Mouse (Mus musculus): Measurements from ENCODE around the gene Krt84.
"Not testable (repeated sequence)": the region's sequence is repeated elsewhere in the genome, so short reads cannot be mapped to it uniquely, and the experiment has no call there.

Gene Krt84

DNA sequence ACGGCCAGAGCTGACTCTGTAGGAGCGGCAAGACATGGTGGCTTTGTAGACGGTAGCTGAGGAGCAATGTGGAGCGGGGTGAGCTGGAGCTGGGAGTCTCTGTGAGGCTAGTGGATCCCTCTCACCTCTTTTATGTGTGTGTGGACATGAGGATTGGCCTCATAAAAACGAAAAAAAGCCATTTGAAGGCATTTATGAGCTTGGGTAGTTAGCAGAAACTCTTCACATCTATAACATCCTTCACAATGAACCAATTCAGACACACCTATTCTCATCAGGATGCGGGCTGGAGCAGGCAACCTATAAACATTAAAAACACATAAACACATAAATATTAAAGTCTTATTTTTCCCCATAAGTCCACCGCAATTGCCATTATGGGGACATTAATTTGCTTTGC lies at the start of gene Krt84:
Krt84 (minus strand) TSS at position 101 of the 400 bp plus-strand sequence.
- no peak for DNase-seq

DNA sequence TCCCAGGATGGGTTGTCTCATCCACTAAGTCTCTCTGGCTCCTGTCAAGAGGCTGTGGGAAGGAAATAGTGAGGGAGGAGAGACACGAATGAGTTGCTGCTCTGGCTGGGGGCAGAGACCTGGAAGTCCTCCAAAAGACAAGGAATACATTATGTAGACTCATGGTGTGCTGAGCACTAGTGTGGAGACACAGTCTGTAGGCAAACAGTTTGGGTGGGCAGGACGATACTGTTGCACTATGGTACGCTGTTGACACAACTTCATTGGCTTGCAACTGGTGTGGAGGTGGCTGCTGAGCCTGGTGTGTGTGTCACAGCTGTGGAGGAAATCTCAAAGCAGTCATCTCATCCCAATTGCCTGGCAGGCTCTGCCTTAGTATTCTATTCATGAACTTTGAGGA lies 49.1 kb upstream of the Krt84 start:
- no peak for DNase-seq

DNA sequence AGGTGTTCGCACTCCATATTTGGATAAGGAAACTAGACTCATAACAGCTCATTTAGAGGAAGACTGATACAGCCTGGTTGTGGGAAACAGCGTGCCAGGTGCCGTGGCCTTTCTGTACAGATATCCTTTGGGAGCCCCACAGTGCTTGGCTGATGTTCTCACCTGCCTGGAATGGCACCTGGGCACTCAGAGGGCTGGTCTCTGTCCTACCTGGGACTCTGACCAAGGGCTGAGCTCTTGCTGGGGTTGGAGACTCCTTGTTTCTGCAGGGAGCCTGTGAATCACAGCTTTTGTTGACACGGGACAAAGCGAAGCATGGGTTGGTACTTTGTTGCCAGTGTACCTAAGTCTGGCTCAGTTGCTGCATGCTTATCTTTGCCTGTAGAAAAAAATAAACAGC lies 42.9 kb upstream of the Krt84 start:
- no peak for DNase-seq

DNA sequence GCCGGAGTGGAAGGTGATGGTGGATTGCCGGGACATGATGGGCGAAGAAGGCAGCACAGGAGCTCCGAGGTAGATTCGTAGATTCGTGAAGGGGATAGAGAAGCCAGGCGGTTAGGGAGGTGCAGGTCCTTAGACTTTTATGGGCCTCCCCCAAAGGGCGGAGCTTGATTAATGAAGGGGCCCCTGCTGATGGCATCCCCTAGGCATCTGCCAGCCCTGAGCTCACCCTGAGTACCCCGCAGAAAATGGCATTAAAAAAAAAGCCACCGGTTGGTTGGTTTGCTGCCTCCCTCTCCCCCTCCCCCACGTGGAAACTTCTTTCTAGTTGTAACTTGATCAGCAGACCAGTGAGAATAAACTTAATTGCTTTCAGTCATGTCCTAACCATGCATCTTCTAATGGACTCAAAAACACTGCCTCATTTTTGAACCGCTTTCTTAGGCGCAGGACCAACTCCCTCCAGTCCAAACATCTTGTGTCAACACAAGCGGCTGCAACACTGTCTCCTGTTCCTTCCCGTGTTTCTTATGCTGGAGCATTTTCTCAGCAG lies 41.3 kb upstream of the Krt84 start, which contains the start of gene Krt75:
Krt75 (minus strand) TSS at position 109 of the 550 bp plus-strand sequence.
- no peak for DNase-seq

DNA sequence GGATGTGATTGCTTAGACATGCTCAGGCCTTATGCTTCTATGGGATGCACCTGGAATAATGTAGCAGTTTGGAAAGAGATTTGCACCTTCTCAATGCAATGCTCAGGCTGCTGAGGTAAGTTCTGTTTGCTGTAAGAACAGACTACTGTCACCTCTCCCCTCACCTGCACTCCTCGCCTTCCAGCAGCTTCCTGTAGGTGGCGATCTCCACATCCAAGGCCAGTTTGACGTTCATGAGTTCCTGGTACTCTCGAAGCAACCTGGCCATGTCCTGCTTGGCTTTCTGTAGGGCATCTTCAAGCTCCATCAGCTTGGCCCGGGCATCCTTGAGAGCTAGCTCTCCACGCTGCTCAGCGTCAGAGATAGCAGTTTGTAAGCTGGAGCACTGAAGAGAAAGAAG lies 35.2 kb upstream of the Krt84 start:
- peak; percentile 3 for DNase-seq

DNA sequence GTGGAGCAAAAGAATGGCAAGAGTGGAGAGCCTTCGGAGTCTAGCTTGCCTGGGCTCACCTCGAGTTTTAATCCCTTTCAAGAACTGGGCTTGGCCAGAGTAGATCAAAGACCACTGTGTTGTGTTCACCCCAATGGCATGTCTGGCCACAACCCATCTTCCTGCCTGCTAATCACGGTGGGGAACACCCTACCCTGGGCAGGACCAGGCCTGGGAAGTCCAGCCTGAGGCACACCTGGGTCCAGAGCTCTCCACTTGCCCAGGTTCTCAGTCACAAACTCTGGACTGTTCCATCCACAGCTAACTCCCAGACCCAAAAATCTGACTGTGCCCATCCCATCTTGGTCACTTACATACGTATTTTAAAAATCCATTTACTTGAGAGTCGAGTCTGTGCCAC lies 30.2 kb upstream of the Krt84 start, which contains the start of gene Krt90:
Krt90 (minus strand) TSS at position 101 of the 400 bp plus-strand sequence.
- DNase-seq: no peak

DNA sequence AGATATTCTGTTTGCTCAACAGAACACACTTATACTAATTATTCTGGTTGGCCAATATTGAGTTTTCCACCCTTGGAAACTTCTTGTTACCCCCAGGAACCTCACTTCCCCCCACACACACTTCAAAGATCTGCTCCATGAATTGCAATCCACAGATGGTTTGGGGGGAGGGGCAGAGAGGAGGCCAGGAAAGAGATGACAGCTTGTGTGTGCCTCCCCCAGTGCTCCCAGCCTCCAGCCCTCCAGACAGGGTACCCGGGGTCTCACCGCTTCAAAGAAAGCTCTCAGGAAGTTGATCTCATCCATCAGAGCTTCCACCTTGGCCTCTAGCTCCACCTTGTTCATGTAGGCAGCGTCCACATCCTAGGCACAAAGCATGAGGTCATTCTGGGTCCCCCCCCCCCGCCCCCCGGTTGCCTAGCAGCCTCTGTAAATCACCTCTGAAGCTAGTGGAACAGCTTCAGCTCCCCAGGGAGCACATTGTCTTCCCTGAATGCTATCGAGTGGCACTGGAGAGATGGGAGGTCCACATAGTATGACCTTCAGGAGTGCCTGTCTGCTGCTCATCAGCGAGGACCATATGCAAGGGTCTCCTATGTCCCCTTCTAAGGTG lies 25.5 kb upstream of the Krt84 start:
- no peak for DNase-seq

DNA sequence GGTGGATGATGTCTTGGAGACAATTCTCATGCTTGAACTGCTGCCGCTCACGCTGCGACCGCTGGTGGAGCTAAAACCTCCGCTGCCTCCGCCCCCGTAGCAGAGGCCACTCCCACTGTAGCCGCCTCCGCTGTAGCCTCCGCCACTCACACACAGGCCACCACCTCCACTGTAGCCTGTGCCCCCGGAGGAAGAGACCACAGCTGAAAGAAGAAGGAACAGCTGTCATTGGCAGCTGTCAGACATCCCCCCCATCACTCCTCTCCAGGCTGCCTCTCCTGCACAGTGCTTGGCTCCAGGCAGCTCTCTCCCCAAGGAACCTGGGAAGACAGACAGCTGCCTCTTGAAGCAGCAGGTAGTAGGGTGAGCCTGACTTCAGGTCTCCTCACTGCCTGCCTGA lies 20.5 kb upstream of the Krt84 start:
- DNase-seq: no peak

DNA sequence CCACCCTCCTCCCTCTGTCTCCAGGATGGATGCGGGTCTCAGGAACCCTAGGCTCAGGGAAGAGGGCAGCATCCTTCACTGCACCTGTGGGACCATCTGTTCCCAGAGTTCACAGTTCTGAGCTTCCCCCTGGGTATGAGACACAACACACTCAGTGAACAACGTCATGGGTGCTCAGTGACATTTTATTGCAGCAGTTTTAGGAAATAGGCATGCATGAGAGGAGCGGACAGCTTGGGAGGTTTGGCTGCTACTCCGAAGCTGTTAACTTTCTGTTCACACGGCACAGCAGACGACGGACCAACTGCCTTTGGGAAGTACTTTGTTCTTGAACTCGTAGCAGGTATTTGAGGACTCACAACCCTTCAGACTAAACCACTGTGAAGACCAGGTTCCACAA lies 19.6 kb upstream of the Krt84 start:
- DNase-seq: no peak

DNA sequence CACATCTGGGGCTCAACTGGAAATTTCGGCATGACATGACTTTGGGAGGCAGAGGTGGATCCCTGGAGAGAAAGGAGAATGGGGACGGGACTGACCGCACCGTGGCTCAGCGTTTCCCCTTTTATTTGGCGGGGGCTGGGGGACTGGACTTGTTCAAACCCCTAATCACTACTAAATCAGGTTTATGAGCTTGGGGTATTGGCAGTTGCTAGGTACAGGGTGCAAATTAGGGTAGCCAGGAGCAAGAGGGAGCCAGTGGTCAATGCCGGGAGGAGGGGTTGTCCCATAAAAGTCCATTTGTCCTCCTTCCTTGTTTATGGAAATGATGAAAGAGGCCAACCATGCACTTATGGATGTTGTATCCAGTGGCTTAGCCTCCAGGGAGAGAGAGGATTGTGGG lies 17.9 kb upstream of the Krt84 start, which contains the start of gene Krt82:
Krt82 (minus strand) TSS at position 101 of the 400 bp plus-strand sequence.
- no peak for DNase-seq

DNA sequence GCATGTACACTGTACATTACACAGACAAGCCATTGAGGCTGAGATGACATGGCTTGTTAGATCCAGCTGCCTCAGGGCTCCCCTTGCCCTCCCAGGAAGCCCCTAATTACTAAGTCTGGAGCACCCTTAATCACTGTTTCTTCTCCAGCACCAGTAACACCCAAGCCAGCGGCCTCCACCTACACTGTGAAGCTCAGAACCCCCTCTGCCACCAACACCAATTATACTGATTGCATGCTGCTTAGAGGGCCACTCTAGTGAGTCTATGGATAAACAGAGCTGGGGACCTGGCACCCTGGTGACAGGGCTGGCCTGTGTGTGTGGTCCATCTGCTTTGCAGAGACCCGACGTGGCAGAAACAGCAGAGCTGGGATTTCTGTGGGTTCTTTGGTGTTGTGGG lies 11.9 kb upstream of the Krt84 start:
- no peak for DNase-seq

DNA sequence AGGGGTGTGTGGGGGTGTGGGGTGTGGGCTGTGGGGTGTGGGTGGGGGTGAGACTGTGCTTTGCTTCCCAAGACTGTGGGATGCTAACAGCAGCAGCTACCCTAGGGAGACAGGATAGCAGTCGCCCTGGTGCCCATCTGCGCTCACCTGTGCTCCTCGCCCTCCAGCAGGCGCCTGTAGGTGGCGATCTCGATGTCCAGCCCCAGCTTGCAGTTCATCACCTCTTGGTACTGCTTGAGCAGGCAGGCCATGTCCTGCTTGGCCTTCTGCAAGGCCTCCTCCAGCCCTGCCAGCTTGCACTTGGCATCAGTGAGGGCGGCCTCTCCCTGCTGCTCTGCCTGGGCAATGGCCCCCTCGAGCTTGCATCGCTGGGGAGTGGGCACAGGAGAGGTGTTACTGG lies 9.9 kb upstream of the Krt84 start:
- DNase-seq: no peak

DNA sequence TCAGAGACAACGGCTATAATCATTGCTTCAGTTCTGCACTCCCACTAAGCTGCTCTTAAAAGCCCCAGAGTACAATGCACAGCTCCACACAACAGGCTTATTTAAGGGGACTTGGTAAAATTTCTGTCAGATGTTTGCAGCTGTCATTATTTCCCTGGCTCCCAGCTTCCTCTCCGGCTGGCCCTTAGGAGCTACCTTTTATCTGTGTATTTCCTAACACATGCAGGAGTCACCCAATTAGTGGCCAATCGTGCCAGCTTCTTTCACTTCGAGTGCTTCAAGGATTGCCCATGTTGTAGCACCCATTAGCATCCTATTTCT lies 5.9 kb upstream of the Krt84 start:
- no peak for DNase-seq

DNA sequence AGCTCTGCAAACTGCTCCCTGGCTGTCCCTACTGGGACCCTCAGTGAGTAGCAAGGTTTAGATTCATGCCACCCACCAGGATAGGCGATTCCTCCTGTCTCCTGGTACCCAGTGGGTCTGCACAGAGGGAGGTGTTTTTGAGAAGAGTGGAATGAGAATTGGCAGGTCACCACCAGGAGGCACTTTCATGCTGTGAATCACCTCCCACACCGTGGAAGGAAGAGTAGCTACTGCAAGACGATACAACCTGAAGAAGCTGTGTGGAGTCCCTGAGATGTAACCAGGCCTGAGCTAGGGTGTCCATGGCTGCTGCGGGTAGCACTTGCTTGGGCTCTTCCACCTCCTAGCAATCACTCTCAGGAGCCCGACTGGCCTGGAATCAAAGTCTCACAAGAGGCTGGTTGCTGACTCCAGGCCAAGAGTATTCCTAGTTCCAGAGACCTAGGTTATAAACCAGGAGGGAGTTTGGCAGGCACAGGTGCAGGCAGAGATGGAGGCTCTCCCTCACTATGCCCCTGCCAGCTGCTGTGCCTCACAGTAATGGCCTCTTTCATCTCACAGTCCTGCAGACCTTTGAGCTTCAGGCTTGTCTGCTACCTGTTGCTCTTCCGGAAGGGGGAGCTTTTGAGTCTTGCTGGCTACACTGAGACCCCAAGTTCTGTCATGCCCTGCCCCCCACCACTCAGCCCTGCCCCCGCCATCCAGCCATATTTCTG lies 5.4 kb upstream of the Krt84 start:
- DNase-seq: no peak

DNA sequence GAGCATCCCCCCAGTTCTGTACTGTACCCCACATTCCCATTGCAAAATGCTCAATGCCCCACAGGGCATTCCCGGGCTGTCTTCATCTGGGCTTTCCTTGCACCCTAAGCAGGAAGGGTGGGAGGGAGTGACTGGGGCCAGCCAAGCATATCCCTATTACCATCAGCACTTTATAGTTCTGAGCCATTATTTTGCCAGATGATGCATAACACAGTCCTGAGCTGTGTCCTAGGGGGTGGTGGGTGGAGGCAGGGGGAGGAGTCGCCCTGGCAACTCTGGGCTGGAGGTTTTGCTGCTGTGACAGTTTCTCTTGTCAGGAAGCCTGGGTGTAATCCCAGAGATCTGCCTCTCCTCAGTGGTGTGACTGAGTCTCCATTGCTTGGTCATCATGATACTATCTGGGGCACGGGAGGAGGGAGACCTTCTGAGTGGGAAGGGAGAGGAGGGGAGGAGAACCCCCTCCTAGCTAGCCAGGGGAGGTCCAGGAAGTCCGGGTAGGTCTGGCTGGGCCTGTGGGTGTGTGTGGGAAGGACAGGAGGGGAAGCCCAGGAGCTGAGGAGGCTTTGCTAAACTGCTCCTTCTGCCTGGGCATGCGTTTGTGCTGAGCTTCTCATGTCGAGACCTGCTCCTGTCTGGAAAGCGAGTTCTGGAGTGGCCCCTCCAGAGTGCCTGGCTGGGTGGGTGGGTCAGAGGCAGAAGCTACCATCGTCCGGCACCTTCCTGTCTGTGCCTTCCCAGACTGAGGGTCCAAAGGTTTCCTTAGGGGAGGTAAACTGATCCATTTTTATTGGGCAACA lies 3.6 kb upstream of the Krt84 start:
- no peak for DNase-seq

DNA sequence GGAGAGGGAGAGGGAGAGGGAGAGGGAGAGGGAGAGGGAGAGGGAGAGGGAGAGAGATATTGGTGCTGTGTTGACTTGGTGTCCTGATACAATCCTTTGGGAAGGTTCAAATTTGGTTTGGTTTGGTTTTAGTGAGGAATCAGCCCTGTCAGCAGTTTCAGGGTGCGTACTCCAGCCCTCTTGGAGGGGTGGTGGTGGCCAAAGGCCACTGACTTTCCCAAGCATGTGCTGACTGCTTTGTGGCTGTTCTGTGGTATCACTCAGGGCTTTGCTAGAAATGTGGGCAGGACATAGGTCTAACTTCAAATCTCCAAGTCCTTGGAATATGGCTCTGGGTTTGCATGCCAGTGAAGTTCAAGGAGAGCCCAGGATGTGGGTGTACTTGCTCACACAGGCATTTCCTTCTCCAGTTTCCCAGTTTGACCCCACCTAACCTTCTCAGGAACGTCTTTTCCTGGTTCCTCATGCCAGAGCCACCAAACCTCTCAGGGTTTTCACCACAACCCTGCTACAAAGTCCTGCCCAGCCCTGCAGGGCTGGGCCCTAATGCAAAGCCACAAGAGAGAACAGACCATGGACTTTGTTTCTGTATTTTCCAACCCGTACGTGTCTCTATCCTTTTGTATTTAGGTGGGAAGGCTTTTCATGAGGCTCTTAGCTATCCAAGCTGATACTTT lies 9.9 kb downstream of the Krt84 start:
- DNase-seq: no peak

DNA sequence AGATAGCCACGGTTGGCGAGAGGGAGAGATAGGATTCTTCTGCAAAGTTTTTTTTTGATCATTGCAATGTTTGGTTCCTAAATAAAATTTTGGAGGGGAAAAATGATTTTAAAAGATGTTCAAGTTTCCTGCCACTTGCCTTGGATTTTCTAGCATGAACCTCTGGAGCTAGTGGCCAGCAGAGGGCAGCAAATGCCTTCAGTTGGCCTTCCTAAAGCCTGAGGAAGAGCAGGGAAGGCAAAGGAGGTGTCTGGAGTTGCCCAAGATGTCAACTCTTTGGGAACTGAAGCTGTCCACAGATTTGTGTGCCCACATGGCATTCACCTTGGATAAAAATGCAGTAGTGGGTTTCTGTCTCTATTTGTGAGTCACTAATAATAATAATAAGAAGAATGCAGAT lies 12.8 kb downstream of the Krt84 start:
- peak; percentile 64 for DNase-seq

DNA sequence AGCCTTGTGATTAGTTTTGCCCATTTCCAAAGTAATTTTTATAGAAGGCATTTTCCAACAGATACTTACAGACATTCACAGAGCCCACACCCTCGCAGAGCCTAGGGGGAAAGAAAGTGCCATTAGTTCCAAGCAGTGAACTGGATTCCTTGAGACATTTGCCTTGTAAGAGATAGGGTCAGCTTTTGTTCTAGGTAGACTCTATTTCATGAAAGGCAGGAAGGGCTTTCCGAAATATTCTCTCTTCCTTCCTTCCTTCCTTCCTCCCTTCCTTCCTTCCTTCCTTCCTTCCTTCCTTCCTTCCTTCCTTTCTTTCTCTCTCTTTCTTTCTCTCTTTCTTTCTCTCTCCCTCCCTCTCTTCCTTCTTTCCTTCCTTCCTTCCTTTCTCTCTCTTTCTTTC lies 15.5 kb downstream of the Krt84 start, which contains the start of gene Gm49425:
Gm49425 (minus strand) TSS at position 101 of the 400 bp plus-strand sequence.
- DNase-seq: not testable (repeated sequence)

DNA sequence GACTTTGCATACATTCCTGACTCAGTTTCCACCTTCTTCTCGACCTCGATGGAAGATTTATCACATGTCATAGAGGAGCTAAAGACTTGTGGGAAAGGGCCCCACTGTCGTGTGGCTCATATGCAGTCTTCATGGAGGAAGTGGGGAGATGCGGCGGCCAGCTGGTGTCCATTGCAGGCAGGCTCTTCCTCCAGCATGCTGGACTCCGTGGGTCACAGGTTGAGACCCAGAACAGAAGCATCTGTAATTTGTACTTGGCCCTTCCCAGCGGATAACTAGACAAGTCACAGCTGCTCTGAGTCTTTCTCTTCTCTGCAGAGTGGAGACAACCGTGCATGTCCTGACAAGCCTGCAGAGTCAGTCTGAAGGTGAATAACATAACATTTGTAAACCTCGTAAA lies 24.4 kb downstream of the Krt84 start:
- no peak for DNase-seq

DNA sequence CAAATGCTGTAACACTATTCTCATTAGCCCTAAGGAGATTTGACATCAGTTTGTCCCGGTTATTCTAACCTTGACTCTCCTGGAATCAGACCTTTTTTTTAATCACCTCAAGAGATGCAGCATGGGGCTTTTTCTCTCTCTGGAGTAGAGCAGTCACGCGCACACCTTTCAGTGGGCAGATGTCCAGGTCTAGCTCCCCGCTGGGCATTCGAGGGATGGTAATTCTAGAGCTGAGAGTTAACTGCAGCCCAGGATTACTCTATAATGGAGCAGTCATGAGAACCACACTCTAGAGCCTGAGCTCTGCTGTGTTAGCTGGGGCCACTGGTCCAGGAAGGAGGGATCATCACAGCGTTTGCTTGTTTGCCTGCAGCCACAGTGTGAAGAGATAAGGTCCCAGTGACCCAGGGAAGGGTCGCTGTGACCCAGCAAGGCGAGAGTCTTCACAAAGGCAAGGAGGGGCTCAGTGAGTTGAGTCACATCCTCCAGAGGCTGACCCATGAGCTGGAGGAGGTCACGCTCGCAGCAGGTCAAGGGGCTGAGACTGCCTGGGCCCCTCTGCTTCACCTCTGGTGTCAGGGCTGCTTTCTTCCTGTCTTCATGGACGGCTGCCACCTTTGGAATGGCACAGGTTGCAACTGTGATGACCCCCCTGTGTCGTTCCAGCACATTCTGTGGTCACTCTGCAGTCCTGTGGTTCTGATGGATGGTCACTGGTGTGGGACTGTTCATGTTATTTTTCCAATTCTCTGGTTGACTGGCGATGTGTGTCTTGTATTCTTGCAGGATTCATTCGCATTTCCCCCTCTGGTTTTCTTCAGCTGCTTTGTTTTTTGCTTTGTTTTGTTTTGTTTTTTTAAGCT lies 25.5 kb downstream of the Krt84 start:
- no peak for DNase-seq

DNA sequence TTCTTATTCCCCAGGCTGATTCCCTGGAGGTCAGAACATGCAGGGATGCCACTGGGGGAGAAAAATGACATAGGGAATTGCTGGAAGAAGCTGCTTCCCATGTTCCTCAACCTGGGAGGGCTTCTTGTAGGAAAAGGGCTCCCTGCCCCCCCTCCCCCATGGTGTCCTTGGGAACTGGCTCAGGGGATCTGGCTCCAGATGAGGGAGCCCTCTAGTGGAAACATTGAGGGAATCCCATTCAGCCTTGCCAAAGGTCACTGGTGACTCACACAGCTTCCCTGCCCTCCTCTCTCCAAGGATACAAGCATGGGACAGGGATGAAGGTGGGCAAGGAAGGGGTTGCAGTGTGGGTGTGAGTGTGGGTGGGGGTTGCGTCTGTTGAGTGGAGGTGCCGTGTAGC lies 35.4 kb downstream of the Krt84 start:
- no peak for DNase-seq

DNA sequence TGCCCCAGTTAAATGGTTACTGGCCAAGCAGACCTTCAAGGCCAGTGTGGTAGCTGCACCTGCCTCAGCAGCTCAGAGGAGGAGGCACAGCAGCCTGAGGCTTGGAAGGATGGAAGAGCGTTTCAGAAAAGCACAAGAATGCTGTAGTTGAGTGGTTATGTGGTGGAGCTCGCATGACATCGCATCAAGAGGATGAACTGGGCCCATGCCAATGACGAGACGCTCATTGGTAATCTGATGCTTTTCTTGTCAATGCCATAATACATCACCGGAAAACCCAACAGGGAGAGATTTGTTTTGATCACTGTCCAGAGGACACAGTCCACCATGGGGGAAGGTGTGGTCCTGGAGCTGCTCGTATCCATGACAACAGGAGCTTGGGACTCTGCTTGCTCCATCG lies 37.4 kb downstream of the Krt84 start:
- DNase-seq: no peak
